Mouse (Mus musculus) liver, embryonic 14.5 days (tissue): ENCODE data around the gene Hist1h2bb. TPM values are rescaled to one million over a fixed set of nuclear protein-coding genes. Genes with fewer than 3 reads are reported as not detected.
A peak's percentile ranks its signal among the peaks of the same experiment; 100 is the strongest.

Experiments
- ATAC-seq: fragments of 200-750 bp; cut with Nextera tagmentation; 2 replicates; pipeline ENCODE4 v1.8.0; 2017; ENCODE audit warnings: moderate number of reproducible peaks, mild to moderate bottlenecking, moderate library complexity; ENCODE audit not compliant: insufficient read depth
- DNase-seq, 3 experiments: peaks; one replicate each; pipeline ENCODE4 v3.0.0-alpha.2; 2012 to 2013; ENCODE audit warnings: low read depth in 3 of 3, low spot score in 3 of 3
- H3K27ac ChIP-seq: fragments of 300-500 bp; sonication (generic); 2 replicates; pipeline ENCODE4 v1.5.1; 2014; ENCODE audit warnings: moderate library complexity, mild to moderate bottlenecking, control low read depth, inconsistent platforms
- H3K27me3 ChIP-seq: fragments of 300-500 bp; sonication (generic); 2 replicates; pipeline ENCODE4 v1.6.1; 2014; ENCODE audit warnings: mild to moderate bottlenecking, low read length, moderate library complexity; ENCODE audit not compliant: control insufficient read depth, insufficient read depth
- H3K36me3 ChIP-seq: fragments of 300-500 bp; sonication (generic); replicated peaks from 2 replicates; pipeline ENCODE4 v1.6.1; 2014; ENCODE audit warnings: low read depth; ENCODE audit not compliant: control insufficient read depth, insufficient read depth
- H3K4me1 ChIP-seq, 2 experiments: fragments of 200-500 bp in 1 of 2; fragments of 300-500 bp in 1 of 2; sonication (generic) in 1 of 2; replicated peaks; 2 replicates each; pipeline ENCODE4 v1.6.1; 2012 to 2014; ENCODE audit warnings: antibody characterized with exemption in 1 of 2, inconsistent platforms in 1 of 2, low read length in 1 of 2; ENCODE audit not compliant: control insufficient read depth in 2 of 2, insufficient read depth in 2 of 2
- H3K4me2 ChIP-seq: fragments of 300-500 bp; sonication (generic); 2 replicates; pipeline ENCODE4 v1.6.1; 2014; ENCODE audit warnings: low read depth, mild to moderate bottlenecking, control low read depth, moderate library complexity
- H3K4me3 ChIP-seq, 2 experiments: fragments of 200-500 bp in 1 of 2; fragments of 300-500 bp in 1 of 2; sonication (generic) in 1 of 2; 2 replicates each; pipeline ENCODE4 v1.5.1; 2012 to 2014; ENCODE audit warnings: low read depth in 2 of 2, low read length in 2 of 2, mild to moderate bottlenecking in 2 of 2, control low read depth in 1 of 2, inconsistent platforms in 1 of 2, moderate library complexity in 1 of 2; ENCODE audit not compliant: insufficient read depth in 1 of 2
- H3K9ac ChIP-seq: fragments of 300-500 bp; sonication (generic); replicated peaks from 2 replicates; pipeline ENCODE4 v1.6.1; 2014; ENCODE audit warnings: mild to moderate bottlenecking, control low read depth, moderate library complexity
- H3K9me3 ChIP-seq: fragments of 300-500 bp; sonication (generic); 2 replicates; pipeline ENCODE4 v1.6.1; 2016; ENCODE audit warnings: low read length, mixed read lengths; ENCODE audit not compliant: control insufficient read depth
- CTCF ChIP-seq: IDR thresholded peaks from 2 replicates; pipeline ENCODE4 v1.5.1; 2016; ENCODE audit warnings: antibody characterized with exemption, low read depth, control low read depth
- EP300 ChIP-seq: IDR thresholded peaks from 2 replicates; pipeline ENCODE4 v1.6.1; 2016; ENCODE audit warnings: antibody characterized with exemption, low read depth
- WGBS: fragments of 180-500 bp; shearing (Covaris S2); extraction: QIAGEN DNeasy Blood & Tissue Kit; methylation state at CpG from one replicate; pipeline ENCODE4 v1.1.7; 2014; ENCODE audit not compliant: insufficient replicate concordance; 5-methylcytosine and 5-hydroxymethylcytosine counted together
- polyA plus RNA-seq, 2 experiments: library from polyadenylated mRNA; depleted of rRNA in 1 of 2; stranded (reverse) in 1 of 2; unstranded in 1 of 2; fragments of >200 nt; fragmentation: Nextera tagmentation in 1 of 2; extraction: Ambion mirVana in 1 of 2; gene quantifications; 2 replicates each; pipeline versions ENCODE4 v1.2.1 to v1.2.3; 2012 to 2014

Gene Hist1h2bb
- polyA plus RNA-seq, 2 experiments, result 2.6 to 20.0 TPM

DNA sequence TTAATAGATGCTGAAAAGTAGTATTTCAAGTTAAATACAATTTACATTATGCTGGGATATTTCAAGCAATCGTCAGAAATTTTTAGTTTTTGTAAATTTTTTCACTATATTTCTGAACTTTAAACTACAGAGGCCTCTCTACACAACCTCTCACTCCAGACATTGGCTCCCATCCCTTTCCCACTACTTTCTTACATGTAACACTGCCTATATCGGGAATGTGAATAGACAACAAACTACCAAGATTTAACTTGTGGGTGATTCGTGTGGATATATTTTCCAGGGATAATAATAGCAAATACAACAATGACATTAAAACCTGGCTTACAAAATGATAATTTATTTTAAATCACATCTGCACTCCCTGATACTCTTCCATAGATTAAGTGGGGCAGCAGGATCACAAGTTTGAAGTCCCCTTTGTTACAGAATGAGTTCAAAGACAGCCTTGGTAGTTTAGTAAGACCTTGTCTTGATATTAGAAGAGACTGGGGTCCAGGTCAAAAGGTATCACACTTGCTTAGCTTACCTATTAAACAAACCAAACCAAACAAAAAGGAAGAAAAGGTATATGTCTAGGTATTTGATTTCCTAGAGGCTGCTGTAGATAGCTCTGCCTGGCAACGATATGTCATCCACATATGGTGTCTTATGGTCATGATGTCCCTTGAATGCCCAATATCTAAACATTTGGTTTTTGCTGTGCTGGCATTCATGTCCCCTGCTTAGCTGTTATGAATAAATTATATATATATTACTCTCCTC lies 7.0 kb downstream of the Hist1h2bb start:
- peak overlapping the region; percentile 61 to 64; a peak in 3 of 4 replicates for H3K4me3 ChIP-seq
- no peak for TF ChIP-seq EP300
- no peak for TF ChIP-seq CTCF
- no peak for DNase-seq
- peak overlapping the region; percentile 99 for H3K27ac ChIP-seq
- WGBS, result 46% methylated on average over 4 of the region's 4 CpGs
- no peaks in the 10 kb centered on the region for H3K27me3 ChIP-seq
- H3K4me2 ChIP-seq, result peak overlapping the region; percentile 78
- H3K9me3 ChIP-seq, result no peaks in the 10 kb centered on the region
- no peaks in the 10 kb centered on the region for H3K36me3 ChIP-seq
- ATAC-seq, result no peak
- H3K4me1 ChIP-seq, result peaks cover 22 to 26% of the 10 kb centered on the region in 2 experiments
- H3K9ac ChIP-seq, result peak overlapping the region; percentile 96

DNA sequence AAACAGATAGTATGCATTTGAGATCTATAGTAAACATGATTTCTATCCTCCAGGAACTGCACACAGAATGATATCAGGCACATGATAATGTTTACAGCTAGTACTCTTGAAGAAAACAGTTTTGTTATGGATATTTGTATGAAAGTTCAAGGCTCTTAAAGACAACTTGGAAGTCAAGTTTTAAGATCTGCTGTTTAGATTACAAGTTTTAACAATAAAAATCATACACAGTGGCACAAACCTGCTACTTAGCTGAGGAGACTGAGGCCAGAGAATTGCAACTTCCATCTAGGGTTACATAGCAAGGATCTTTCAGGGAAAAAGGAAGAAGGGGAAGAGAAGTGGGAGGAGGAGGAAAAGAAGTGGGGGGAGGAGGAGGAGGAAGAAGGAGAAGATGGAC lies 8.5 kb downstream of the Hist1h2bb start:
- H3K27ac ChIP-seq, result peak overlapping the region; percentile 76
- peaks cover 25 to 27% of the 10 kb centered on the region in 2 experiments for H3K4me1 ChIP-seq
- no peak overlapping the region for H3K4me2 ChIP-seq
- H3K27me3 ChIP-seq, result no peaks in the 10 kb centered on the region
- no peaks in the 10 kb centered on the region for H3K36me3 ChIP-seq
- no peak for TF ChIP-seq CTCF
- no peak for TF ChIP-seq EP300
- H3K9me3 ChIP-seq, result no peaks in the 10 kb centered on the region
- DNase-seq, result no peak
- peak overlapping the region; percentile 27; the same call in 1 of the 2 replicates for H3K9ac ChIP-seq
- H3K4me3 ChIP-seq, result no peak overlapping the region
- ATAC-seq, result no peak

DNA sequence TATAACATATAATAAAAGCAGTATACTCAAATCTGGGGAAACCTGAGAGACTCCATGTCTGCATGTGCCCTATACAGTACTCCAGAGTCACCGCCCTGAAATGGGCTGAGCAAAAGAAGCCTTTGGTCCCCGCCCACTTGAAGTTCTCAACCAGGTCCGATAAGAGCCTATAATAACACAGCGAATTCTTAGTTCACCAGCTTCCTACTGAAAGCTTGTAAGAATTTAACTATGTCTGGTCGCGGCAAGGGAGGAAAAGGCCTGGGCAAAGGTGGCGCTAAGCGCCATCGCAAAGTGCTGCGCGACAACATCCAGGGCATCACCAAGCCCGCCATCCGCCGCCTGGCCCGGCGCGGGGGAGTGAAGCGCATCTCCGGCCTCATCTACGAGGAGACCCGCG lies 10.3 kb downstream of the Hist1h2bb start, which contains the start of gene Hist1h4b:
Gene Hist1h4b, plus strand, starts transcription at position 224 of the 400 bp plus-strand sequence.
- Histone ChIP-seq H3K4me2 (peak within 1 kb of the TSS; percentile 88), H3K27me3 (no peaks in the 10 kb centered on the region), H3K9me3 (no peaks in the 10 kb centered on the region), H3K9ac (peak within 1 kb of the TSS; percentile 88), H3K36me3 (no peaks in the 10 kb centered on the region), H3K4me3 (peak within 1 kb of the TSS; percentile 55 to 56), H3K27ac (peak within 1 kb of the TSS; percentile 99), H3K4me1 (peaks cover 25 to 28% of the 10 kb centered on the region in 2 experiments)
- WGBS, result 0% methylated on average over 17 of the region's 22 CpGs
- peak; percentile 89 for TF ChIP-seq EP300
- no peak; the same call in 1 of the 2 replicates for TF ChIP-seq CTCF
- DNase-seq (peak; percentile 94 to 97 (median 95)), ATAC-seq (peak; percentile 63)

DNA sequence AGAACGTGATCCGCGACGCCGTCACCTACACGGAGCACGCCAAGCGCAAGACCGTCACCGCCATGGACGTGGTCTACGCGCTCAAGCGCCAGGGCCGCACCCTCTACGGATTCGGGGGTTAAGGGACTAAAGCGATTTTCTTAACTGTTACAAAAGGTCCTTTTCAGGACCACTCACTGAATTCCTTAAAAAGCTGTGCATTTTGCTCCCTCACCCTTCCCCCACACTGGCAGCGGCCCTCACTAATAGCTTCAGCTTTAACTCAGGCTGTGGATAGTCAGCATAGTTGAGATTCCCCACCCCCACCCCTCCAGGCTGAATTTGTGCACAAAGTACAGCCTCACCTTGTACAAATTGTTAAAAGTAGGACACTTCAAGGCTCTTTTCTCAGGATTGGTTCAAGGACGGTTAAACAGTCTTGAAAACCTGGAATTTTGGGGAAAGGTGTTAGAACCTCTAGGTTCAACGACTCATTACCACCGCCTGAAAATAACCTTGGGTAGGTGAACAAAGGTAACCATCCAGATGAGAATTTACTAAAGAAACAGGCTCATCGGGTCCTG lies 10.8 kb downstream of the Hist1h2bb start:
- ATAC-seq, result peak; percentile 14
- H3K27ac ChIP-seq, result peak overlapping the region; percentile 99
- H3K4me2 ChIP-seq, result peak overlapping the region; percentile 88
- peak overlapping the region; percentile 88 for H3K9ac ChIP-seq
- no peaks in the 10 kb centered on the region for H3K9me3 ChIP-seq
- no peaks in the 10 kb centered on the region for H3K36me3 ChIP-seq
- TF ChIP-seq EP300, result peak; percentile 40; the same call in 1 of the 2 replicates
- no peak for TF ChIP-seq CTCF
- under 1% methylated on average over 14 of the region's 23 CpGs for WGBS
- H3K27me3 ChIP-seq, result no peaks in the 10 kb centered on the region
- H3K4me1 ChIP-seq, result peaks cover 25 to 28% of the 10 kb centered on the region in 2 experiments
- peak in 2 of 3 experiments; percentile 60 to 73 for DNase-seq
- H3K4me3 ChIP-seq, result peak overlapping the region; percentile 55 to 56

DNA sequence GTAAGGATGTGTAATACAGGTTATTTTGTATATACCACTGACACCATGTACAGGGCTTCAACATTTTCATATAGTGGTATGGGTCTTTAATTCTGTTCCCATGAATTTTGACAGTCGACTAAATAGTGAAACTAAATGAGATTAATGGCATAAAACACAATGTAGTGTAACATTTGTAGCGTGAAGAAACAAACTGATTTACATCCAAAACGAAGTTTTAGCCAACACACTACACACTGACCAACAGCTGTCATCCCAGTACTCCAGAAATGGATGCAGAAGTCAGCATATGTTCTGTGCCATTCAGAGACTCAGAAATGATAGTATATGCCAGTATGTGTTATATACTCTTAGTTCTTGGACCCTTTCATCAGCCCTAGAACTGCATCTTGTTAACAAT lies 11.4 kb downstream of the Hist1h2bb start:
- Histone ChIP-seq H3K9me3 (no peaks in the 10 kb centered on the region), H3K27me3 (no peaks in the 10 kb centered on the region), H3K9ac (peak overlapping the region; percentile 68), H3K27ac (peak overlapping the region; percentile 99), H3K4me1 (peaks cover 30 to 33% of the 10 kb centered on the region in 2 experiments), H3K36me3 (no peaks in the 10 kb centered on the region), H3K4me3 (peak overlapping the region in 1 of 2 experiments; percentile 55; a peak in 2 of 4 replicates), H3K4me2 (peak overlapping the region; percentile 88)
- WGBS, result 32% methylated on average over 3 of the region's 3 CpGs
- ATAC-seq, result no peak
- DNase-seq, result no peak
- TF ChIP-seq EP300, result no peak
- TF ChIP-seq CTCF, result no peak
